Mouse (Mus musculus) lung, adult 2 months (tissue): ENCODE results near the gene Icos. TPM values are rescaled to one million over a fixed set of nuclear protein-coding genes. Genes with fewer than 3 reads are reported as not detected.

Source experiments
- DNase-seq: peaks from one replicate; pipeline ENCODE4 v3.0.0; 2022
- H3K4me1 ChIP-seq: fragments of 200-500 bp; 2 replicates; pipeline ENCODE4 v1.6.1; 2011; ENCODE audit warnings: low read length; ENCODE audit not compliant: control insufficient read depth, insufficient read depth
- H3K4me3 ChIP-seq: fragments of 200-500 bp; replicated peaks from 2 replicates; pipeline ENCODE3; 2011; ENCODE audit warnings: low read depth, mild to moderate bottlenecking, control low read depth, low read length; ENCODE audit errors: extremely low read depth
- CTCF ChIP-seq: fragments of 200-500 bp; IDR thresholded peaks from 2 replicates; pipeline ENCODE4 v1.5.1; 2011; ENCODE audit warnings: mild to moderate bottlenecking, low read length, control low read depth; ENCODE audit not compliant: insufficient read depth
- POLR2A ChIP-seq: fragments of 200-500 bp; IDR thresholded peaks from 2 replicates; pipeline ENCODE4 v1.6.1; 2011; ENCODE audit warnings: low read depth, mild to moderate bottlenecking, control low read depth, low read length, borderline replicate concordance; ENCODE audit errors: extremely low read depth
- WGBS: fragments of 180-500 bp; shearing (Covaris S2); methylation state at CpG from one replicate; pipeline ENCODE4 v1.1.7; 2018; 5-methylcytosine and 5-hydroxymethylcytosine counted together
- polyA plus RNA-seq: library from polyadenylated mRNA; depleted of rRNA; stranded (reverse); fragments of >200 nt; gene quantifications from 2 replicates; pipeline ENCODE4 v1.2.3, GENCODE M21; 2012; rRNA removed

The Icos gene
- 0.48 and 0.60 TPM in 2 replicates for polyA plus RNA-seq

DNA sequence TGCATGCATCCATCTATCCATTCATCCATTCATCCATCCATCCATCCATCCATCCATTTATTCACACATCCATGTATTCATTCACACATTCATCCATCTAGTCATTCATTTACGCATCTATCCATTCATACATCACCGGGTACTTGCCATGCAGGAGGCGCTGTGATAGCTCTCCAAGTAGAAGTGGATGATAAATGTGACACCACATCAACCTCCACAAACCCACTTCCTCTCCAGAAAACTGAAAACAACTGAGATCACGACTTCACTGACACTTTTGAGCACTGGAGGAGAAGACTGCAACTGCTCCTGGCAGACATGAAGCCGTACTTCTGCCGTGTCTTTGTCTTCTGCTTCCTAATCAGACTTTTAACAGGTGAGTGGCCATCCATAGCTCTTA, at the start of gene Icos:
Icos (plus strand) TSS at position 287 of the 400 bp plus-strand sequence.
- no peaks in the 10 kb centered on the region for H3K4me1 ChIP-seq
- H3K4me3 ChIP-seq: no peak within 1 kb of the TSS
- TF ChIP-seq CTCF: no peak
- no peak for DNase-seq
- WGBS: 70% methylated on average over 6 of the region's 6 CpGs

- no peak for TF ChIP-seq POLR2A
- no peak for TF ChIP-seq CTCF
- Histone ChIP-seq H3K4me1 (no peaks in the 10 kb centered on the region), H3K4me3 (no peak overlapping the region)
- DNase-seq: no peak
- 92% methylated on average over 3 of the region's 3 CpGs for WGBS
These were observed 48.7 kb upstream of the Icos start for GRCm38 (mm10) chr1:60929036-60929435.

DNA sequence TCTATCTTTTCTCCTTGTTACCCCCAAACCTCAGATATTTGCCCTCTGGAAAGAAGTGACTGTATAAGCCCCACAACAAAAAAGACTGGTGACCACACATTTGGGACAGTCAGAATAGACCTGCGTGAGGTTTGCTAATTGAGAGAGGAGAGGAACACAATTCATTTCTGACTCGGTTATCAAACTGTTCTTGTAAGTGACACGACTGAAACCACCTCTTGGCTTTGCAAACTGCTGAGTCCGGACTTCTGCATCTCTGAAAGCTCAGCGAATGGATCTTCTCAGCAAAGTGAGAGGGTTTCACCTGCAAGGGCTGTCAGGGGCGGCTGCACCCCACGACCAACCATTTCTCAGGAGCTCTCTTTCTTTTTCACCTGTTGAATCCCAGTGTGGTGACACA, 47.3 kb upstream of the Icos start:
- TF ChIP-seq POLR2A (no peak), CTCF (no peak)
- no peaks in the 10 kb centered on the region for H3K4me1 ChIP-seq
- no peak for DNase-seq
- no peak overlapping the region for H3K4me3 ChIP-seq
- 84% methylated on average over 7 of the region's 7 CpGs for WGBS

GRCm38 (mm10) chr1:60935968-60936581, 41.7 kb upstream of the Icos start:
- no peak for TF ChIP-seq POLR2A
- H3K4me3 ChIP-seq: no peak overlapping the region
- DNase-seq: no peak
- no peaks in the 10 kb centered on the region for H3K4me1 ChIP-seq
- 54% methylated on average over 8 of the region's 8 CpGs for WGBS

DNA sequence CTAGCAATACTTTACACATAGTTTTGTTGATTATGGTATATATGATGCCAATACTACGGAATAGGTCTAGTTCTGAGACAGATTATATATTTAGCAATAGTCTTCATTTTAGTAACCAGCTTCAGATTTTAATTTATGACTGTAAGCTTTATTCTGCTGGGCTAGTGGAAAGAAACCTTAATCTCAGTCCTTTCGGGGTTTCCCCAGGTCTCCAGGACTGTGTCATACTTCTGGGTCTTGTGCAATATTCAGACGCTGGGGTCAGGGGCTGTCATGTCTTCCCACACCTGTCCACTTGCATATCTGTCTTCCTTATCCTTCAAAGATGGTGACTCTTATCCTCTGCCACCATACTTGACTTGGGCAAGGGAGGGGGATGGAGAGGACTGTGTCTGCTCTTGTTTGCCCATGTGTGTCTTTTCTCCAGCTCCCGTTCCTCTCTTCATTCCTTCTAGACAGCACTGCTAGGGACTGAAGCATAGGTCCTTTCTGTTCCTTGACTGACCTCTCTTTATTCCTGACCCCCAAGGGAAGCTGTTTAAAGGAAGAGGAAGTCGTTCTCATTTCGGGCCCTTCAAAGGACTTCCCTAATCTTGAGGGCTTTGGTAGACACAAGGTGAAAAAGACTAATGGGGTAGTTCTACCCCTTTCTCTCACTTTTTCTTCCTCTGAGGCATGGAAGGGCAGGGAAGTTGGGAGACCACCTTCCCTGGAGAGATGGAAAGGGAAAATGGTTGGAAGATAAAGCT, 40.6 kb upstream of the Icos start:
- 55% methylated on average over 6 of the region's 6 CpGs for WGBS
- no peak for DNase-seq
- H3K4me1 ChIP-seq: no peaks in the 10 kb centered on the region
- TF ChIP-seq POLR2A: no peak
- no peak for TF ChIP-seq CTCF
- H3K4me3 ChIP-seq: no peak overlapping the region

GRCm38 (mm10) chr1:60938256-60938655, 39.5 kb upstream of the Icos start:
- no peak for DNase-seq
- Histone ChIP-seq H3K4me3 (no peak overlapping the region), H3K4me1 (no peaks in the 10 kb centered on the region)
- TF ChIP-seq POLR2A: no peak
- no peak for TF ChIP-seq CTCF
- WGBS: 67% methylated on average over 2 of the region's 2 CpGs

GRCm38 (mm10) chr1:60938974-60939373, 38.8 kb upstream of the Icos start:
- no peak for DNase-seq
- Histone ChIP-seq H3K4me3 (no peak overlapping the region), H3K4me1 (no peaks in the 10 kb centered on the region)
- TF ChIP-seq CTCF: no peak
- no peak for TF ChIP-seq POLR2A
- 74% methylated on average over 5 of the region's 5 CpGs for WGBS

- TF ChIP-seq CTCF: no peak
- no peak for TF ChIP-seq POLR2A
- Histone ChIP-seq H3K4me3 (no peak overlapping the region), H3K4me1 (no peaks in the 10 kb centered on the region)
- 71% methylated on average over 3 of the region's 3 CpGs for WGBS
- no peak for DNase-seq
These were observed 37.7 kb upstream of the Icos start for GRCm38 (mm10) chr1:60940023-60940422.

DNA sequence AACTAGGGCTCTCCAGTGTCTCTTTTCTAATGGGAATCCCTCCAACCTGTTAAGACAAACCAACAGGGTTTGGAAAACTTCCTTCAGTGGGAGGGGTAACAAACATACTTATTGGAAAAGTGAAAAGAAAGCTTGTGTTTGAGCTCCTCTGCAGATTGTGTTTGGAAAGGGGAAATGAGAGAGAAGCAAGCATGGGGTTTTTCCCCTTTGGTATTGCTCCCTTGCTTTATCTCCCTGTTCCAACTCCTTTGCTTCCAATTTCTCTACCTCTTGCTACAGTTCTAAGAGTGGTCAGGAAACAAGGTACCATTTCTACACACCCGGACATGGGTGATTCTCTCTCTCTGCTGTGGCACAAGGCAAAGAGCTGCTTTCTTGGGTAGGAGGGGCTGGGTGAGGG, 37.1 kb upstream of the Icos start:
- no peaks in the 10 kb centered on the region for H3K4me1 ChIP-seq
- 66% methylated on average over 1 of the region's 1 CpGs for WGBS
- no peak for DNase-seq
- TF ChIP-seq CTCF (no peak), POLR2A (no peak)
- H3K4me3 ChIP-seq: no peak overlapping the region

- WGBS: 83% methylated on average over 5 of the region's 5 CpGs
- H3K4me1 ChIP-seq: no peaks in the 10 kb centered on the region
- DNase-seq: no peak
- TF ChIP-seq POLR2A (no peak), CTCF (no peak)
- no peak overlapping the region for H3K4me3 ChIP-seq
These were observed 36.4 kb upstream of the Icos start for GRCm38 (mm10) chr1:60941056-60942048.
